Mouse (Mus musculus): ENCODE measurements around the gene Myo6.

Myo6 gene

GRCm38 (mm10) chr9:80164611-80165474 is at the start of gene Myo6:
Gene Myo6, plus strand, starts transcription at chr9:80165031.
- DNase-seq (ENCODE audit: low read depth, low spot score) = peak; percentile 77

GRCm38 (mm10) chr9:80145992-80146587 is 18.7 kb upstream of the Myo6 start:
- no peak for DNase-seq (ENCODE audit: low read depth, low spot score)

GRCm38 (mm10) chr9:80149594-80149993 is 15.2 kb upstream of the Myo6 start:
- no peak for DNase-seq (ENCODE audit: low read depth, low spot score)

- peak; percentile 30 for DNase-seq (ENCODE audit: low read depth, low spot score)
Observed at GRCm38 (mm10) chr9:80155277-80155676, 9.6 kb upstream of the Myo6 start.

GRCm38 (mm10) chr9:80156780-80157179 is 8.1 kb upstream of the Myo6 start:
- no peak for DNase-seq (ENCODE audit: low read depth, low spot score)

- no peak for DNase-seq (ENCODE audit: low read depth, low spot score)
Observed at GRCm38 (mm10) chr9:80157840-80158465, 6.9 kb upstream of the Myo6 start.

GRCm38 (mm10) chr9:80158937-80159336 is 5.9 kb upstream of the Myo6 start:
- DNase-seq (ENCODE audit: low read depth, low spot score) = no peak

DNA sequence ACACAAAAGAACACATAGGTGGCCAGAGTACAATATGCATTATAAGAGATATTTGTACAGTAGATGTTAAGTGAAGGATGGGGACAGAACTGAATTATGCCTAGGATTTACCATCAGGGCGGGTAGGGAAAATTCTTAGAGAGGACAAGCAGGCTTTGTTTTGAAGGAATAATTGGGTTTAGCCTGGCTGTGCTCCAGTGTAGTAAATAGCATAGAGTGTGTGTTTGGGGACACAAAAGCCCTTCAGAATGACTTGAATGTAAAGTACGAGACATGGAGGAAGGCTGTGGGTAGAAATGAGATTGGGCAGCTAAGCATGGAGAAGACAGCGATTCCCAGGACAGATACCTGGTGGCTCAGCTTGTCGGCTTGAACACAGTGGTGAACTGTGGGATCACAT is 3.4 kb upstream of the Myo6 start:
- DNase-seq (ENCODE audit: low read depth, low spot score) = no peak

GRCm38 (mm10) chr9:80163126-80163723 is 1.6 kb upstream of the Myo6 start:
- DNase-seq (ENCODE audit: low read depth, low spot score) = no peak

- DNase-seq (ENCODE audit: low read depth, low spot score) = no peak
Observed at GRCm38 (mm10) chr9:80164191-80164590, 640 bp upstream of the Myo6 start.

DNA sequence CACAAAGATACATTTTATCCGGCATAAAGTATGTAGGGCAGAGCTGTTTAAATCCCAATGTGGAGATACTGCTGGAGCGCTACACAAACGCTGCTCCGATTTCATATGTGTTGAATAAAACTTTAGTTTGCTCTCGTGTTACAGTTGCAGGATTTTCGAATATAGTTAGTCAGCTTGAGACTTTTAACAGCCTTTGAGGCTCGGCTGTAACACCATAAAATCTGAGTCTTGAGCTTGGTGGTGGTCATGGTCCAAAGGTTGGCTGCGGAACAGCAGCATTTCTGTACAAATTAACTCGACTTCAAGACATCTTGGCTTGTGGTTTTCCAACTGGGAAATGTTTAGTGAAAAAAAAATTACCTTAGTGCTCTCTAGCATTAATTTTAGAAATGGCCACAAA is 859 bp downstream of the Myo6 start:
- DNase-seq (ENCODE audit: low read depth, low spot score) = no peak

DNA sequence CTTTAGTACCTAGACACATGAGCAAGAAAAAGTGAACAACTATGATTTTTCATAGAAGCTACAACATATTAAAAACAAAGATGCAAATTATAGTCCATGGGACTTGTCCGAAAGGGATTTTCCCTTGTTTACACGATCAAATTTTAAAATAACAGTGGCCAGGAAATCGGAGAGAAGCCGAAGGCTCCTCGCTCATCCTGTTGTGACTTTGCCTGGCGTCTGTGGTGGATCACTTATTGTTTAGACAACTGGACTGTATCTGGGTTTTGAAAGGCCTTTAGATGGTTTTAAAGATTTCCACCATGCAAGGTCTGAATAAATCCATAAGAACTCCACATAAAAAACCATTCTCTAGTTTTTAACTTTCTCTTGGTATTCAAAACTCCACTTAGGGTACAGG is 1.6 kb downstream of the Myo6 start:
- DNase-seq (ENCODE audit: low read depth, low spot score) = no peak

DNA sequence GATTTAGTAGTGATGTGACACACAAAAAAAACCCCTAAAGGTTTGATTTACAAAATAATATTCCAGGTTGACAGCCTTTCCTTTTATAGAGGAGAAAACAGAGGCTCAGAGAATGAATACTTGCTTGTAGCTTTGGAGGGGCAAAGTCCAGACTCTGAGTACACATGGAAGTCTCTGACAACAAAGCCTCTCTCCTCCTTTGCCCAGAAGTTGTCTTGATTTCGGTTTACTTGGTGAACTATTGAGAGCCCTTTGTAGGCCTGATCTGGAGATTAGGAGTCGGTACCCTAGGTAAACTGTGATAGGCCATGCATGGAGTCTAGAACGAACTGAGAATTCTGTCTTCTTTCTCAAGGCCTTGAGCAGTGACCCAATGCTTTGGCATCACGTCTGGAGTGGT is 2.3 kb downstream of the Myo6 start:
- no peak for DNase-seq (ENCODE audit: low read depth, low spot score)

DNA sequence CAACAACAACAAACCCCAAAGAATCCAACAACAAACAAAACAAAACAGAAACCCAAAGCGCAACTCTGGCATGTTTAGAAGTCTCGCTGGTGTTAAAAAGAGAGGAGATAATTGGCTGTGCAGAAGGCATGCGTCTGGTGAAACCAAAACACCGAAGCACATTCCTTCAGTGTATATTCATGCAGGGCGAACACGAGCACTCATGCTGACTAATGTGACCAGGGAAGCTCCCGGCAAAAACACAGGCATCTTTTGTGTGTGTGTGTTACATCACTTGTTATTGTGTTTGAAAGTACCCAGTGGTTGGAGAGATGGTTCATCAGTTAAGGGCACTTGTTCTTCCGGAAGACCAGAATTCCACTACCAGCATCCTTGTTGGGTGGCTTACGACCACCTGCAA is 4.7 kb downstream of the Myo6 start:
- DNase-seq (ENCODE audit: low read depth, low spot score) = no peak

DNA sequence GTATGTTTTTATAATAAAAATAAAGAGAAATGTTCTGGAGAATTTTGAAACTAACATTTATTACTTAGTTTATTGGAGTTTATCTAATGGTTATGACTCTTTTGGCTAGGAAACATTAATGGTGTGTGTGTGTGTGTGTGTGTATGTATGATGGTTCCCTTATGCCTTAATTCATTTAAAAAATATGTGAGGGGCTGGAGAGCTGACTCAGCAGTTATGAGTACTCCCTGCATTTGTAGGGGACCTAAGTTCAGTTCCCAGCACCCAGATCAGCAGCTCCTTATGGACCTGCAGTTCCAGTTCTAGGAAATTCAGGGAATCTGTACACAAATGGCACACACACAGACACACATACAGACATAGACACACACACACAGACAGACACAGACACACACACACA is 6.4 kb downstream of the Myo6 start:
- DNase-seq (ENCODE audit: low read depth, low spot score) = no peak

DNA sequence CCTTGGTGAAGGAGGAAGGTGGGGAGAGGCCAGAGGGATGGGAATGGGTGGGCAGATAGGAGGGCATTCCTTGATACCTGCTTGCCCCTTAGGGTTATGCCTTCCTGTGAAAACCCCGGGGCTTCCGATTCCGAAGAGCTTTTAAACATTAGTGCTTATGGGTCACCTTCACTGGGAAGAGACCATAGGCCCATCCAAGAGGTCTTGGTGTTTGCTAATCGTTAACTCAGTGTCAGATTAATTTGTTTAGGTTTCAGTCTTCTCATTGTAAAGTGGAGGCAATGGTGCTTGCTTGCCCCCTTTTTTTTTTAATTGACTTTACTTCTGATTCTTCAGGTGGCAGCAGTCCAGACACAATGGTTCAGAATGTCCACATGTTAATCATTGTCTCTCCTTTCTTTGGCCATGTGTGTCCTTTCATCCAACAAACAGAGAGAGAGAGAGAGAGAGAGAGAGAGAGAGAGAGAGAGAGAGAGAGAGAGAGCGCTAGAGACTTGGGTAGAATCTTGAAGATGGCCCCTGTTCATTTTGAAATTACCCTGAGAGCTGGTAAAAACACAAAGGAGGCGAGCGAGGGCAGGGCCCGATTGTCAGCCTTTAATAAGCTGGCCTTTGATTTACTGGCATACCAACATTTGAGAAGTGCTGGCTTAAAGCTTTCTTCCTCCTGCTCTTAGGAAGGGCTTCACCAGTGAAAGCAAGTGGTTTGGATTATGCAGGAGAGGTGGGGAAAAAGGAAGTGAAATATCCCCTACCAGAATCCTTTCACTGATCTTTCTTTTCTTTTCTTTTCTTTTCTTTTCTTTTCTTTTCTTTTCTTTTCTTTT is 7.8 kb downstream of the Myo6 start:
- DNase-seq (ENCODE audit: low read depth, low spot score) = no peak

DNA sequence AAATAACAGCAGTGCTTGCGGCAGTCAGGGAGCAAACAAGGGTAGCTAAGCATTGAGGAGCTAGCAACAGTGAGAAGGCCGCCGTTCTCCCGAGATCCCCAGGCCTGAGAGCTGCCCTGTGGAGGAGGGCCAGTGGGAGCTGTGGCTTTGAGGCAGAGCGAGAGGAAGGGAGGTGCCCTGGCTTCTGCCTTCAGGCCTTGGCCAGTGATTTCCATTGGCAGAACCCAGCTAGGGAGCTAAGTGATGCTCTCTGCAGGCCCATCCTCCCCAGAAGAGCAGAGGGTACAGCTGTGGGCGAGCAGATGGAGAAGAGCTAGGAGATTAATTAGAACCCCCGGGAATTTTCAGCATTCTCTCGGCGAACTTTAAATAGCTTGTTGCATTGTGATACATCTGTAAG is 8.8 kb downstream of the Myo6 start:
- no peak for DNase-seq (ENCODE audit: low read depth, low spot score)

DNA sequence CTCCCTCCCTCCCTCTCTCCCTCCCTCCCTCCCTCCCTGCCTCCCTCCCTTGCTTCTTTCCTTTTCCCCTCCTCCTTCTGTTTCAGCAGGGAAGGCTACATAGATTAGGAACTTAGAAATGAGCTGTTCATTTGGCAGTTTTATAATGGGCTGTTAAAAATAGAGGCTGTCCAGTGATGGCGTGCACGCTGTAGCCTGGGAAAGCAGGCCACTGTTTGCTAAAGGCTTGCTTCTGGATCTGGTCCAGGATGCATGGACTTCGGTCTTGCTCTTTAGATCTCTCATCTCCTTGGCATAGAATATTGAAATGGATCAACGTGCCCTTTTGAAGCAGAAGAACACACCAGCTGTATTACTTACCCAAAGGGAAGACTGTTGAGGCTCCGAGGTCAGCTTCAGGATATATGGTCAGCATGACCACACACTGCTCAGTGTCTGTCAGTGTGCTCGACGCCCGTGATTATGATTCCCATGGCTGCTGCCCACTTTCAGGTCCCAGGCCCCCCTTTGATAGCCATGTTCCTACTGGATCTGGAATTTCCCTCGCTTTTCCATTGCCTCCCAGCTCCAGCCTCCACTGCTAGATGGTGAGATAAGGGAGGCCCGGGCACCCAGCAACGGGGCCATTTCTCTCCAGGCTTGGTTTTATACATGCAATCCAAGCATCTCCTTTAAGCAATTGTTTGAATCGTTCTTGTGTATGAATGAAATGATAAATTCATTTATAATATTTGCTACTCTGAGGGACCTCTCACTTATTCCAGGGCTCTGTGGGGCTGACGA is 12.1 kb downstream of the Myo6 start:
- no peak for DNase-seq (ENCODE audit: low read depth, low spot score)

DNA sequence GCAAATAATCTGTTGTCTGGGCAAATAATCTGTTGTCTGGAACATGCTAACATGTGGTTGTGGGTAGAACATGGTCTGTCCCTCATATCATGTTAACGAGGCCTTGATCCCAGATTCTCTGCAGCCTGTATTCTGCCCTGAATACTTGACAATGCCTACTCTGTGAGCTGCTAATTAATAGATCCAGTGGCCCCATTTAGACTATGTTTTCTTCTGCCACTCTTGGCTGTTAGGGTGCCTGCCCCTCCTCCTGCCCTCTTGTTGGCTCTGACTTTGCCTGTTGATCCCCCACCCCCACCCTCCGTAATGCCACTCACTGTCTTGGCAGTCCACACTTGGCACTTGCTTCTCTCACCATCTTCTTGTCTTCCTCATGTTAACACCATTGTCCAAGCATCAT is 13.8 kb downstream of the Myo6 start:
- DNase-seq (ENCODE audit: low read depth, low spot score) = no peak

DNA sequence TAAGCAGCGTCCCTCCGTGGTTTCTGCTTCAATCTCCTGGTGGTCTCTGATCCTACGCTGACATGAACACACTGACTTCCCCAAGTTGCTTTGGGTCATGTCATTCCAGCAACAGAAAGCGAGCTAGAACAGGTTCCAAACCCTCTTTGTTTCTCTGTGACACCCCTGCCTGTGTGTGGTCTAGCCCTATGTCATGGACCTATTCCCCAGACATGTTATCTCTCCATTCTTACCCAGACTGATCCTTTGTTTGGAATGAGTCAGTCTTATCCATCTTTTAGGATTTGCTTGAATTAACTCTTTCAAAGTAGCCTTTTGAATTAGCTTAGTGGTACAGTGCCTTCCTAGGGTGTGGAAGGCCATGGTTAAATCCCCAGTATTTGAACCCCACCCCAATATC is 14.9 kb downstream of the Myo6 start:
- DNase-seq (ENCODE audit: low read depth, low spot score) = no peak

DNA sequence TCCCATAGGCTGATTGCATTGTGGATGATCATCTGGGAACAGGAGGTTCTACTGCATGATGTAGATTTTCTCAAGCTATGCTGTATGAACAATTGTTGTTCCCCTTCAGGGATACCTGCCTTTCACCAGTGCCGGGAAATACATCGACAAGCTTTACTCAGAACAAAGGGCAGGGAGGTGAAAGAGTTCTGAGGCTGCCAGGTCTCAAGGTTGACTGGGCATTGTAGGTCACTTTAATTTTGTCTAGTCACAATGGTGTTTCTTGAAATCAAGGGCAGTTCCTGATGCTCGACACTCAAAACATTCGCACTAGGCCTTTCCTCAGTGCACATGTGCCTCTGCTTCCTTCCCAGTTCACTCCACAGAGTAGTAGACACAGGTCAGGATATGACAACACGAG is 15.9 kb downstream of the Myo6 start:
- no peak for DNase-seq (ENCODE audit: low read depth, low spot score)
